Mouse (Mus musculus) left cerebral cortex, adult 11 months (tissue): ENCODE data around the gene Ssx2ip.
"Not testable (repeated sequence)": the region's sequence is repeated elsewhere in the genome, so short reads cannot be mapped to it uniquely, and the experiment has no call there.

Experiments used
- DNase-seq: peaks from one replicate; pipeline ENCODE4 v3.0.0; 2022; ENCODE audit warnings: low spot score

The Ssx2ip gene

DNA sequence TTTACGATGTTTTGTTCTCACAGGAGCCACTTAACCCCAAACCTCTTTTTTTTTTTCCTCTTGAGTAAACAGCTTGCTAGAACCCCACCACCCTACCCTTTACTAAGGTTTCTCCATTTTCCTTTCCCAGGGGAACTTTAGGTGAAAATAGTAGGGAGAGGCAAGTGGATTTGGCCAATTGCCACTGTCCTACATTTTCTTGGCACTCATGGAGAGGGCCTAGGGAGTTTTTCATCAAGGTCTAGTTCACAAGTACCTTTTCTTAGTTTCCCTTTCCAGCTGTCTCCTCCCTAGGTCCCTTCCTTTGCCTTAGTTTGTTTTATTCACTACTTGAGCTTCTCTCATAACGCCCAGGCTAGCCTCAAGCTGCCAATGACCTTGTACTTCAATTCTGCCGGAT, 672 bp upstream of the Ssx2ip start:
- no peak for DNase-seq

DNA sequence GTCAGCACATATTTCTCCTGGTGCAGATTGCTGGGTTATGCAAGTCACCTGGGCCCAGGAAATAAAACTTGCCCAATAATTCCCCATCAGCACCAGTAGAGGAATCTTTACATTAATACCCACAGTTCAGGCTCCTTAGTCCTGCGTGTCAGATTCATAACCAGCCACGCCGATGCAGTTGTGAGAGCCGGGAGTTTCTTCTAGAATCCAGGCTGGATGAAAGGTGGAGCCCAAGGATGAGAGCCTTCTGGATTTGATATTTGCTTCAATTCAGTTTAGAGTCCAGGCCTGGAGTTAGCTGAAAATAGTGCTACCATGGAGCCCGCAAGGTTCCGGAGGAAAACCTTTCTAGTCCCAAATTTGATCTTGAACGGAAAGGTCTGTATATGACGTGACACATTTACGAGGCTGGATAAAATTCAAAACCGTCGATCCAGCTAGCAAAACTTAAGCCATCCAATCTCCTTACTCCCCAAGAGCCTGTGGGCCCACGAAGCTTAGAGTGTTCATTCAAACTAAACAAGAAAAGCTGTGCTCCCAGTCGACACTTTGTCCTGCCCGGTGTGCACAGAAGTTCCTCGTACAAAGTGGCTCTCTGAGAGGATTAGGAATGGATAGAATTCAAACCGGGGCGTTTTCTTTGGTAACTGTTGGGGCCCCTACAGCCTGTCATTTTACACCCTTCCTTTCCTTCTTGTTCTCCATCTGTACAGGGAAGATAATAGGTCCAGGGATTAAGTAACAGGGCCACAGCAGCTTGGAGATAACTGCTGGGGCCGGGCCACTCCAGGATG, 968 bp downstream of the Ssx2ip start:
- DNase-seq, result no peak

DNA sequence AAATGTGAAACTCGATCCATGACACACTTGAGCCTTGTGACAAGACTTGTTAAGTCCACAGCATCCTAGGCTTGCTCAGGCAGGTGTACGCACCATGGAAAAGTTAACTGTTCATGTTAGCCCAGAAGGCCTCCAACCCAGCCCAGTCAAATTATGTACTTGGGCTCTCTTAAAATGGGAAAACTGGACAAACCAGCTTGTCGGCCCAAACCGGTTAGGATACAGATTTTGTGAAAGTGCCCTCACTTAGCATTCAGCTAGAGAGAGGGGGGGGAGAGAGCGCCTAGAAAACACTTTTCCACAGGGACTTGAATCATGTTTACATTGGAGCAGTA, 1.5 kb downstream of the Ssx2ip start:
- no peak for DNase-seq

DNA sequence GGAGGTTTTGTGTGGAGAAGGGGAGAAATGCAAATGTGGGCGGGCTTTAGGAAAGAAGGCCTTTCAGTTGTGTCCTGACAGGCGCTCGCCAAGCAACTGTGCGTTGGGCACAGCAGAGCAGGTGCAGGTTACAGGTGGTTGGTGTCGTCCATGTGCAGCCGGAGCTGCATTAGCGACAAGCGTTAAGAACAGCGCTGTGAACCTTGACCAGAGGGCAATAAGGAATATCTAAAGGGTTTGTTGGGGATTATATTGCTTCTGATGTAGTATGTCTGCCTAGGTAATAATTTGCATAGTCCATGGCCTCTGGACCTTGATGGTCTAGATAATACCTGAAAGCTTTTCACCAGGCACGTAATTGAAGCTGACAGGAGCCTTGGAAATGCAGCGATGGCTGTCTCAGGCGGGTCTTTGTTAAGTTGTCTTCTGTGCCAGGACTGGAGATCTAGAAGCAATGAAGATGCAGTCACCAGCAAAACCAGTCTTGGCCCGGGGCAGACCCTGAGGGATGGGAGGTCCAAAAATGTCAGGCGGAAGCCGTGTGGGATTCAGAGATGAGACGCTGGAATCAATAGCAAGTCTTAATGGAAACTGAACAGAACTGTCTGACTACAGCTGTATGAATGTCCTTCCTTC, 2.8 kb downstream of the Ssx2ip start:
- no peak for DNase-seq

DNA sequence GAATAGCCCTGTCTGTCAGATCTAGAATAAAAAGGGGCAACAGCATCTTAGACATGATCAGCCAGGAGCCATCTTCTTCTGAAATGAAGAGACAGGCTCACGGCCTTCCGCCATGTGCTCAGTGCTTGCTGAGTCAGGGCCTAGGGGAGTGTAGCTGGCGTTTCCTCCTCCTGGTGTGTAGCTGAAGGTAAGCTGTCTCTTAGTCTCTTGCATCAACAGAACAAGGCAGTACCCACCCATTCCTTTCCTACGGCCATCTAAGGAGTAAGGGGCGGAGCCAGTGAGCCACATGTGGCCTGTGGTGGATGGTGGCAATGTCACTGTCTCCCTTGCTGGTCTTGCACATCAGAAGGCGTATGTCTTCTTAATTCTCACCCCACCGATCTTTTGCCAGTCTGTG, 5.7 kb downstream of the Ssx2ip start:
- DNase-seq, result no peak

DNA sequence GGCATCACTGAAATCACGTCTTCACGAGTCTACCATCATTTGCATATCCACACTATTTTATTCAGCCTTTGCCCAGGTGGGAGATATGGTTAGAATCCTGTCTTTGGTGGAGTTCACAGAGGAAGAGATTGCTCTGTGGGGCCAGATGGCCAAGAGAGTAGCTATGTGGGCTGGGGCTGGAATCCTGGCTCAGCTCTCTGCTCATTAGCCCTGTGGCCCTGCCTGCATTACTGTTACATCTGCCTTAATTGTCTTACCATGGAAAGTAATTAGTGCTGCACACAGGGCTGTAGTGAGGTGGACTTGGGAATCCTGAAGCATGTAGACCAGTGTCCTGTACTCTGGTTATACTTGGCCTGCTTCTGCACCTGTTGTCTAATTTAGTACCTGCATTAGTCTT, 7.6 kb downstream of the Ssx2ip start:
- DNase-seq, result no peak

DNA sequence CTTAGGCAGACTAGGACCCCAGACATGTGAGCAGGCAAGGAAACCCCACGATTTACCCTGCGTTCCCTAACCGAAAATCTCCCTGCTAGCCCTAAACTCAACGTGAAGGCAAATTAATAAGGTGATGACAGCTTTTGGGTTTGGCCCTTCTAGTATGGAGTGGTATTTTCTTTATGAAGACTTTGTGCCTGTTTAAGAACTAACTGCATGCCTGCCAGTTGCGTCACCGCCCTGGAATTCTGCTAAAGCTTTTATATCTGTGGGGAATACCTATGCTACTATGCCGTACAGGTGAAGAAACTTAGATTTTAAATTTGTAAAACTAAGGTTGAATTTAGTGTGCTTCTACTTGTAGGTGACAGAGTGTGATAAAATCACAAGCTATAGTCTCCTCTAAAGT, 8.0 kb downstream of the Ssx2ip start:
- DNase-seq, result no peak

DNA sequence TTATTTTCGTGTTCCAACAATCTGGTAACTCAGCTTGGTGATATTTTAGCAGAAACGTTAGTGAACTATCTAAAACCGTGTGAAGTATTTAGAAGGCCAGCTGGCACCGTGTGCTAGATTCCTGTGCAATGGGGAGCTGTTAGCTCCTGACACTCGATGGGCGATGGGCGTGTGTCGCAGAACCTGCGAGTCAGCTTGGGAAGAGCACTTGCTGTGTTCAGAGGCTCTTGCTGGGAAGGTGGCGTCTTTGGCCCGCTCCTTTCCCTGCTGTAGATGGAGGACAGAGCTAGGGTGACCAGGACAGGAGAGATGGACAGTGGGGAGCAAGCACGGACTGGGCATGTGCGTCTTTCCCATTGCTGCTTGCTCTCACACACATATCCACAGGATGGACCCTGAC, 8.6 kb downstream of the Ssx2ip start:
- no peak for DNase-seq

DNA sequence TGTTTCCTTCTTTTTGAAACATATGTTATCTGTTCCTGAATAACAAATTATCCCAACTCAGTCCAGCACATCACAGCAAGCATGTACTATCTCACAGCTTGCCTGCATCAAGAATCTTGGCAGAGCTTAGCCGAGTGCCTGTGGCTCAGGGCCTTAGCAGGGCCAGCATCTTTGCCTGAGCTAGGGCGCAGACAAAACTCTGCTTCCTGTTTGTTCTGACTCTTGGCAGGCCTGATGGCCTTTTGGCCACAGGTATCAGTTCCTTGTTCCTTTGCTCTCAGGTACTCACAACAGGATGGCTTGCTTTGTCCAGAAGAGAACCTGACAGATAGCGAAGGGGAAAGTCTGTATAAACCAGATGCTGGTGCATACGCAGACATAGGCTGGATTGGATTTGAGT, 9.6 kb downstream of the Ssx2ip start:
- no peak for DNase-seq

DNA sequence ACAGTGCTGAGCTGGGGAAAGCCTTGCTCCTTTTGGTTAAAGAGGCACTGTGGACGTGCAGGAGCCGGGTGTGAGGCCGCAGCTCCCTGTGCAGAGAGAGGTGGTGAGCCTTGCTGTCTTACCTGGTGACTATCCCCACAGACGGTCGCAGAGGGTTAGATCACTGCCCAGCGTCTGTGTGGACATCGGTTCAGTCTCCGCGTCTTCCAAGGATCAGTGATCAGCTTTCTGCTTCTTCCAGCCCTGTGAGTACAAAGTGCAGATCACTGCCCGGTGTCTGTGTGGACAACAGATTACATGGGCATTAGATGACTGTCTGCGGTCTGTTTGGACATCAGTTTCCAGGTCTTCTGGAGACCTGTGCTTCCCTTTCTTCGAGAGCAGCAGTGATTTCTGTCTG, 10.1 kb downstream of the Ssx2ip start:
- no peak for DNase-seq

DNA sequence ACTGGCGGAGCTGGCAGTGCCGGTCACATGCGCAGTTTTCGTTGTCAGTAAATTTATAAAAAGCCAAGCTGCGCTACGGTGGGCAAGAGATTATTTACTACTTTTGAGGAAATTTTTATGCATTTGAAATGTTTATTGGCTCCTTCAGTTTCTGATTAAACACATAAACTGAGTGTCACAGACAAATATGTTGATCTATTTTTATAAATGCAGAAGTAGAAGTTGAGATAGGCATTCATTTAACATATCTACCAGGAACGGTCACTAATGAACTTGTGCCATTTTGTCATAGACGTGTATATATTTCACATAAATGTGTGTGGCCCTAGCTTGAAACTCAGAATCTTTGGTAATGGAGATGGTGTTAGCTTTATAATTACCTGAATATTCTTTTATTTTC, 13.4 kb downstream of the Ssx2ip start:
- DNase-seq, result no peak

DNA sequence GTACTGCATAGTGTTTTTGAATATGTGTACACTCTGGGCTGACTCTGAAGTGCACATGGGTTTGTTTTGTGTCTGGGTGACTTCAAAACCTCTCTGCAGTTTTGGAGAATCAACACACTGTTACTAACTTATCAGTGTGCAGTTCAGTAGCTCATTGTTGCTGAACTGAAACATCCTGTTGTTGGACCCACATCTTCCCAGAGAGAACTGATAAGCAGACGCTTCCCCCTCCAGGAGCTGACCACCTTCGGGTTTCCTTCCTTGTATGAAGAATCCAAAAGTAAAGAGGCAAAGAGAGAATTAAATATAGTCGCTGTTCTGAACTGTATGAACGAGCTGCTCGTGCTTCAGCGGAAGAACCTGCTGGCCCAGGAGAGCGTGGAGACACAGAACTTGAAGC, 14.5 kb downstream of the Ssx2ip start:
- DNase-seq, result no peak

DNA sequence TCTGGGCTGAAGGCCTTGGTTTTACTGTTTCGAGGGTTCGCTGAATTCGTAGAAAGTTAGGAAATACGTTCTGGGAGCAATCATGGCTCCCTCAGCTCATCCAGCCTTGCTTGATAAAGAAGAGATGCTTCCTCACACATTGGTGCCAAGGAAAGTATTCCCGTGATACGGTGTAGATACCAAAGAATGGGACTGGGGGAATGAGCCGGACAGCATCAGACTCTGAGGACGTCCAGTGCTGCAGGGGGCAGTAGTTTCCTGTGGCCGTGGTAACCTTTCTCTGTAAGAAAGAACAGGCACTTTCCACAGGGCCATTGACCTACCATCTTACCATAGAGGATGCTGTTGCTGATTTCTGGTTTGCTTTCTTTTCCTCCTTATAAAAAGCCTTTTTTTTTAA, 15.1 kb downstream of the Ssx2ip start:
- no peak for DNase-seq

DNA sequence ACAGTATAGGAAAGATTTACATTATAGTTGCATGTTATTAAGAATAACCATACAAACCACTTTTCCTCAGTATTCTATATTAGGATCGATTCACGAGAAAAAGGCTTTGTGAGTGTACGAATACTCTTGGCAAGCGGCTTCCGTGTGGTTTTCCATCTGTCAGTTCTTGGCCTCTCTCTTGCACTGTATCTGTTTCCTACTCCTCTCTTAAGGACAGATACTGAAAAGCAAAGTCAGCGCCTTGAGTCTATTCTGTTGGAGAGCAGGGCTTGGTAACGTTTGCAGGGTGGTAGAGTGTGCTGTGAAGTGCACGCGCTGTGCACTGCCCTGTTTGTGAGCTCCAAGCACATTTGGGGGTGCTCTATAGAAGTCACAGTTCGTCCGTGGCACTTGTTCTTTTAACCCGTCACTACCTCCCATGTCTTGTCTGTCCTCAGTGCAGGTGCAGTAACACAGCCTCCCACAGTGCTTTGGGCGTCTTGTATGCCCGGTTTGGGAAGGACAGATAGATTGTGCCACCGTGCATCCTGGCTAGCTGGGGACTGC, 15.6 kb downstream of the Ssx2ip start:
- no peak for DNase-seq

DNA sequence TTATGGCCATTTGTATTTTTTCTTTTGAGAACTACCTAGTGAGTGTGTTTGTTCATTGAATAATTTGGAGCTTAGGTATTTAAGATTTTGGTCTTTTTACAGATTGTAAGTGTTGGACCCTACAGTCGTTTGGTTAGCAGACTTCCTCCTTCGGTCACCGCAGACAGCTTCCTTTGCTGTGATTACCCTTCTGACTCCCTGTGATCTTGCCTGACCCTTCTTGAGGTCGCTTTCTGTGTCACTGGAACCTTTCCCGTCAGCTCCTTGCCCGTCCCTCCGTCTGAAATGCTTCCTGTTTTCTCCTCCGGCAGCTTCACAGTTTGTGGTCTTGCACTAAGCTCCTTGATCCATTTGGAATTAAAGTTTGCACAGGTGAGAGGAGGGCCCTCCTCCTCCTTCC, 17.3 kb downstream of the Ssx2ip start:
- DNase-seq, result no peak

DNA sequence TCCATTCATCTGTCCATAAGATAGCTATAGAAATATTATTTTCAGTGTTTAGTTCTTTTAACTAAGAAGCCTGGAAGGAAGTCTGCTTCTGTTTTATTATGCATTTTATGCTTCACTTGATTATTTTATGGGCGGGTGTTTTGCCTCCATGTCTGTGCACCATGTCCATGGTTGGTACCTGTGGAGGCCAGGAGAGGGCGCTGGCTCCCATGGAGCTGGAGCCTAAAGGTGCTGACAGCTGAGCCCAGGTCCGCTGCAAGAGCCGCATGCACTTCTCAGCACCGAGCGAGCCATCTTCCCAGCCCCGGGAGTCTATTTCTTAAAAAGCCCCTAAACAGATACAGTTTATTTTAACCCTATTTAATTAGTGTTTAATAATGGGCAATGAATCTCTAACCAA, 19.3 kb downstream of the Ssx2ip start:
- DNase-seq, result no peak

DNA sequence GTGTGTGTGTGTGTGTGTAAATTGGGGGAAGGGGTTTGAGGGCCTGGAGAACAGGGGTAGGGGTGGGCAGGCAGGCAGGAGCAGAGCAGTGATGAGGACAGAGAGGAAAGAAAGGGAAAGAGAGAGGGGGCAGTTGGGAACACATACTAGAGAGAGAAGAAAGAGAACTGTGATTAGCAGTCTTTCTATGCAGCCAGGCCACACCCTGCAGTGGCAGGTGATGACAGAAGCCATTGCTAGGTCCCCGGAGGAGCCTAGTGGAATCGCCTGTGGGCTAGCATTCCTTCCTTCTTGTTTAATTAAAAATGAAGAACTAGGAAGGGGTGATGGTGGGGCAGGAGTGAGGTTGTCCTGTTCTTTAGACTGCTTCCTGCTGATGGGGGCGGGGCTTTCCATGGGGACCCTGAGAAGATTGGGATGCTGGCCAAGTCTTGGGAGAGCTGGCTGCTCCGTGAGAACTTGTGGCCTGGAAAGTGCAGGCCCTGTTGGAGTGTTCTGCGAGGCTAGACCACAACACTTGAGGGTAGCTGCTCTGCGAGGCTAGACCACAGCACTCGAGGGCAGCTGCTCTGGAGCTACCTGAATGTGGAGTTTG, 20.0 kb downstream of the Ssx2ip start:
- no peak for DNase-seq

DNA sequence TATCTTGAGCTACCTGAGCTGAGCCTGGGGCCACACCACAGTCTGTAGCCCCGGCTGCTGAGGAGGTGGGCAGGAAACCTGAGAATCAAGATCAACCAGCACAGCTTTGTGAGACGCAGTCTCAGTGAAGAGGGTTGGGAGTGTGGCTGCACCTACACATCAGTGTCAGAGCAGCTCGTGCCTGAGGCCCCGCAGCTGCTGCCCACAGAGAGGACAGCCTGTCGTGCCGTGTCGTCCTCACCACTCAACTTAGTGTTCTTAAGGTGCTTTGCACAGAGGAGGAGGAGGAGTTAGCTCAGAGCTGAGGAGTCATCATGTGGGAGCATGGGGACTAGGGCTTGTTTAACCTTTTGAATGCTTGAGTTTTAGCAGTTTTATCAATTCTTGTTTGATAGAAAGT, 21.5 kb downstream of the Ssx2ip start:
- no peak for DNase-seq

DNA sequence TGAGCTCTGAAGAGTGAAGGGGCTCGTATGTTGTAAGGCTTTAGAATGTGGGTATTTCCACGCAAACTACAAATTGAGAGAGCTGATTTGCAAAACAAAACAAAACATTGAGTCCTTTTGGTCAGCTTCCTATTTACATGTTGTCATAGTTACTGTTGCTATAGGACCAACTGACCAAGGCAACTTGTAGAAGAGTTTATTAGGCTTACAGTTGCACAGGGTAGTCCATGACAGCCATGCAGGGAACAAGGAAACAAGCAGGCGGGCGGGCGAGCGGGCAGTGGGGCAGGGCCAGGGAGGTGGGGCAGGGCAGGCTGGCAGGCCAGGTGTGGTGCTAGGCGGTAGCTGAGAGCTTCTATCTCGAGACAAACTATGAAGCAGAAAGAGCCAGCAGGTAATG, 22.0 kb downstream of the Ssx2ip start:
- DNase-seq, result no peak

DNA sequence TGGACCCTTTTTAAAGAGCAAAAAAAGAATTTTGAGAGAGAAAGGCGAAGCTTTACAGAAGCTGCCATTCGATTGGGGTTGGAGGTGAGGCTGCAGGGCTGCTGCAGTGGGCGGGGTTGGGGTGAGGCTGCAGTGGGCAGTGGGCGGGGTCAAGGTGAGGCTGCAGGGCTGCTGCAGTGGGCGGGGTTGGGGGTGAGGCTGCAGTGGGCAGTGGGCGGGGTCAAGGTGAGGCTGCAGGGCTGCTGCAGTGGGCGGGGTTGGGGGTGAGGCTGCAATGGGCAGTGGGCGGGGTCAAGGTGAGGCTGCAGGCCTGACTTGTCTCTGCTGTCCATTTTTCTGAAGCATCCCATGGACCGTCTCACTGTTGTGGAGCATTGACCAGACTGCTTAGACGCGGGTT, 28.6 kb downstream of the Ssx2ip start:
- not testable (repeated sequence) for DNase-seq

DNA sequence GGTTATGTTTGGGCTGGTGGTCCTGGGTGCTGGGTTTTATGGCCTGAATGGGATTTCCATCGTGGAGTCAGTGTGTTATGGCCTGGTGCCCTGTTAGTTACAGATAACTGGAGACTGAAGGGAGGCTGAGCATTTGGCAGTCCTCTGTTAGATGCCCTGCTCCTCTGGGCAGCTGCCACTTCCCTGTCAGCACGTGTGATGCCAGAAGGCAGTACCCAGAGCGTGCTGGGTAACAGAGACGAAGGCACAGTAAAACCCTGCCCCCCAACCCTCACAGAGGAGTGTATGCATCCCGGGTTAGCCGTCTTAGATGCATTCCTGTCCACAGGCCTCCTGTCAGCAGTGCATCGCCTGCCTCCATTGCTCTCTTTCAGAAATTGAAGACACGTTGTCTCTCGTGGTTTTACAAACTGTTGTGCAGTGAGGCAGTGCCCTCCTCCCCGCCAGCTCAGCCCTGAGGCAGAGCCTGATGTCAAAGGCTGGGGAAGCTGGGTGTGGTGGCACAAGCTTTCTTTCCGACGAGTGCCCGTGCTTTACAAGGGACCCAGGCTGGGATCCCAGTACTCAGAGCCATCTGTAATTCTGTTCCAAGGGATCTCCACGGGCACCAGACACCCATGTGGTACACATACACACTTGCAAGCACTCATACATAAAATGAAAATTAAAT, 29.4 kb downstream of the Ssx2ip start:
- DNase-seq, result no peak

DNA sequence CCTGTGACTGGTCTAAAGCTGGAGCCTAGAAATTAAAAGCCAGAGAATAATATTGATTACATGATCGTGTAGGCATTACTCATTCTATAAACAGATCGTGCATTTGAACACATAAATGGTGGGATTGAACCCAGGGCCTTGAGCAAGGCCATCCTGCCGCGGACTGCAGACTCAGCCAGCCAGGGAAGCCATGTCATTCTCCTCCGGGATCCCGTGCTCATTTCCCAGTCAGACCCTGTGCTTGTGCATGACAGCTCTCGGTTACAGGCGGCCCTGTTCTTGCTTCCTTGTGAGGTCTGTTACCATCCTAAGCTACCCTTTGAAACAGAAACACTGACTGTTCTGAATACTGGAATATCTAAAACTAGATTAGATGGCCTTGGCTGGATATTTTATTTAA, 30.2 kb downstream of the Ssx2ip start:
- no peak for DNase-seq

DNA sequence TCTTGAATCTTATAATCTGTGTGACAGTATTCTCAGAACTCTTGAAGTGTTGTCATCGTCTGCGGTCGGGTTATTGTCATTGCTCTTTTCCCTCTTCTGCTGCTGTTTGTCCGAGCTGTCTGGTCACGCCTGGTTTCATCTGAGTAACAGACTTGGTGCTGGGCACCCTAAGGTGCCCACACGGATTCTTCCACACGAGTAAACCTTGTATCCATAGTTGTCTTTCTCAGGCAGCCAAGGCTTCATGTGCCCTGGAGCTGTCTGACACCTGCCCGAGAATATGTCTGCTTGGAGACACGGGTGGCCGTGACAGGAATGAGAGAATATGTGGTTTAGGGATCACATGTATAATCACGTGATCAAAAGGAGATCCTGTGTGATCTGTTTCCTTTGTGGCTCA, 31.1 kb downstream of the Ssx2ip start:
- DNase-seq, result no peak
